ENCODE assay signal across 11 mouse cellular contexts in the genomic region with DNA sequence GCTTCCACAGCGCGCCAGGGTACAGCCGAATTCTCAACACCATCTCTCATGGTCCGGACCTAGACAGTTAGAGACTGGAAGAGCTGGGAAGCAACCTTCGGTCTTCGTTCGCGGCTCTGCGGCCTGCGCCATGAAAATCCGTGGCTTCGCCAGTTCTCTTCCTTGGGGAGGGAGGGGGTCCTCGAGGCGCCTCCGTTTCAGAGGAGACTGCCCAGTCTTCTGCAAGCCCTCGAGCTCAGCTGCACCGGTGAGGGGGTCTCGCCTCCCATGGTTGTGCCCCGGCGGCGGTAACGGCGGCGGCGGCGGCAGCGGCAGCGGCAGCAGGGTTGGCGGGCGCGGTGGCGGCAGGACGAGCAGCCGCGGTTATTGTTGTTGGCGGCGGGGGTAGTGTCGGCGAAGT. TPM values are rescaled to one million over a fixed set of nuclear protein-coding genes. Genes with fewer than 3 reads are reported as not detected.
DNase-seq lines count a peak whose midpoint lies in the region; ATAC-seq and TF ChIP-seq lines count a peak whose summit lies in the region.
"Had no signal": no experiment of that assay in that cellular context is flagged by ENCODE, and none has a peak within 500 bp of the region (broad histone marks: within the 10 kb centered on the region; RNA-seq: fewer than 3 reads in every experiment).

No protein-coding gene starts in this region.

- no peak overlapping the region for H3K9ac ChIP-seq in heart, postnatal 0 days (replicated peaks; ENCODE audit: low read depth, low read length)
- H3K9ac ChIP-seq in forebrain, embryonic 13.5 days, result peak overlapping the region; percentile 78
- no peak overlapping the region for H3K9ac ChIP-seq in limb, embryonic 15.5 days

- TF ChIP-seq CTCF in heart, postnatal 0 days (IDR thresholded peaks at IDR 0.05; ENCODE audit: low read depth), result no peak

- H3K36me3 ChIP-seq in heart, postnatal 0 days (replicated peaks; ENCODE audit: control insufficient read depth, insufficient read depth, low read length), result no peaks in the 10 kb centered on the region
- no peaks in the 10 kb centered on the region for H3K36me3 ChIP-seq in forebrain, embryonic 13.5 days (ENCODE audit: poor library complexity, severe bottlenecking)
- H3K36me3 ChIP-seq in limb, embryonic 15.5 days, result no peaks in the 10 kb centered on the region
- H3K36me3 ChIP-seq: G1E had no signal

- H3K4me3 ChIP-seq in heart, postnatal 0 days (ENCODE audit: low read depth, low read length), result 0 out of 2 replicates have a peak overlapping the region, but pooled peaks have one; percentile 16
- peak overlapping the region; percentile 57 for H3K4me3 ChIP-seq in forebrain, embryonic 13.5 days
- peak overlapping the region; percentile 20 for H3K4me3 ChIP-seq in limb, embryonic 15.5 days

- WGBS in heart, postnatal 0 days, result 6% methylated on average over 37 of the region's 39 CpGs
- 3% methylated on average over 37 of the region's 39 CpGs for WGBS in forebrain, embryonic 13.5 days
- WGBS in limb, embryonic 15.5 days, result 6% methylated on average over 36 of the region's 39 CpGs

- DNase-seq in heart, postnatal 0 days (ENCODE audit: low spot score), result no peak
- DNase-seq in heart, adult 18-20 months, result no peak
- peak; percentile 21 for DNase-seq in ZHBTc4 (ENCODE audit: low read depth, low spot score)
- no peak for DNase-seq in kidney, postnatal 10 days

- peak overlapping the region; percentile 36 for H3K4me2 ChIP-seq in heart, postnatal 0 days (ENCODE audit: low read depth, low read length)
- peak overlapping the region; percentile 72 for H3K4me2 ChIP-seq in forebrain, embryonic 13.5 days
- H3K4me2 ChIP-seq in limb, embryonic 15.5 days, result peak overlapping the region; percentile 47

- H3K27me3 ChIP-seq in heart, postnatal 0 days (ENCODE audit: control insufficient read depth, insufficient read depth, low read length), result peaks cover 26% of the 10 kb centered on the region
- peaks cover 33% of the 10 kb centered on the region for H3K27me3 ChIP-seq in forebrain, embryonic 13.5 days
- peaks cover 26% of the 10 kb centered on the region for H3K27me3 ChIP-seq in limb, embryonic 15.5 days

- no peaks in the 10 kb centered on the region for H3K9me3 ChIP-seq in heart, postnatal 0 days (replicated peaks; ENCODE audit: control insufficient read depth, low read length)
- H3K9me3 ChIP-seq in forebrain, embryonic 13.5 days (replicated peaks), result no peaks in the 10 kb centered on the region
- H3K9me3 ChIP-seq in limb, embryonic 15.5 days, result no peaks in the 10 kb centered on the region

- no peak overlapping the region for H3K27ac ChIP-seq in heart, postnatal 0 days (ENCODE audit: low read depth)
- H3K27ac ChIP-seq in forebrain, embryonic 13.5 days, result peak overlapping the region; percentile 57
- H3K27ac ChIP-seq in limb, embryonic 15.5 days, result no peak overlapping the region

- no peak for ATAC-seq in heart, postnatal 0 days (ENCODE audit: insufficient read depth, low read depth)
- ATAC-seq in forebrain, embryonic 13.5 days, result peak; percentile 59
- ATAC-seq in limb, embryonic 15.5 days (ENCODE audit: insufficient number of reproducible peaks, low FRiP score, low TSS enrichment, low read depth), result no peak
- no peak for ATAC-seq in activated CD4-positive, CD25-positive, alpha-beta regulatory T cell, adult 4 months
- no peak for ATAC-seq in granulocyte monocyte progenitor cell, adult 5-6 weeks (replicated peaks; ENCODE audit: poor library complexity, severe bottlenecking)

- TF ChIP-seq EP300 in heart, postnatal 0 days (IDR thresholded peaks at IDR 0.05; ENCODE audit: low read depth), result no peak

- peaks cover 3% of the 10 kb centered on the region; the same call in 1 of the 2 replicates for H3K4me1 ChIP-seq in heart, postnatal 0 days (ENCODE audit: control insufficient read depth, insufficient read depth)
- peaks cover 17% of the 10 kb centered on the region for H3K4me1 ChIP-seq in forebrain, embryonic 13.5 days
- peaks cover 8% of the 10 kb centered on the region for H3K4me1 ChIP-seq in limb, embryonic 15.5 days

RNA-seq across cellular contexts. Expression of a gene that starts 0.6 kb away (rescaled TPM):
- total RNA-seq in heart, postnatal 0 days (2014; rRNA removed; ENCODE audit: low replicate concordance), result not detected in 2 replicates
- not detected in 2 replicates for polyA plus RNA-seq in heart, postnatal 0 days (2015; fragmentation: Nextera tagmentation; extraction: Ambion mirVana)
- total RNA-seq in heart, adult 18-20 months (2021), result not detected
- polyA plus RNA-seq in forebrain, embryonic 13.5 days (2015; fragmentation: Nextera tagmentation; extraction: Ambion mirVana), result 3.5 and 4.4 TPM in 2 replicates
- polyA plus RNA-seq in limb, embryonic 15.5 days (2015; fragmentation: Nextera tagmentation; extraction: Ambion mirVana), result 0.04 TPM in 1 of 2 replicates, not detected in the other
- polyA plus RNA-seq in activated CD4-positive, CD25-positive, alpha-beta regulatory T cell, adult 4 months (2017; shearing (Covaris generic)), result under 1 TPM in 1 of 2 experiments, not detected in 1; 0.09 TPM
- total RNA-seq in granulocyte monocyte progenitor cell, adult 5-6 weeks (2014; fragmentation: Nextera tagmentation), result not detected in 2 replicates
- total RNA-seq in granulocyte monocyte progenitor cell, adult 5-6 weeks (2017), result not detected in 2 replicates
- total RNA-seq: common myeloid progenitor, adult 5-6 weeks; megakaryocyte, adult 5-6 weeks had no signal
- polyA plus RNA-seq: G1E had no signal

RNA-seq across cellular contexts. Expression of a gene that starts 54.7 kb away (rescaled TPM):
- 14.7 and 18.6 TPM in 2 replicates for total RNA-seq in heart, postnatal 0 days (2014; rRNA removed; ENCODE audit: low replicate concordance)
- polyA plus RNA-seq in heart, postnatal 0 days (2015; fragmentation: Nextera tagmentation; extraction: Ambion mirVana), result 33.5 and 34.7 TPM in 2 replicates
- total RNA-seq in heart, adult 18-20 months (2021), result 10 to 100 TPM in 1 of 2 experiments, 1 to 10 TPM in 1; 8.2 to 11.6 TPM
- 148 and 160 TPM in 2 replicates for polyA plus RNA-seq in forebrain, embryonic 13.5 days (2015; fragmentation: Nextera tagmentation; extraction: Ambion mirVana)
- polyA plus RNA-seq in limb, embryonic 15.5 days (2015; fragmentation: Nextera tagmentation; extraction: Ambion mirVana), result 75.7 and 83.1 TPM in 2 replicates
- polyA plus RNA-seq in activated CD4-positive, CD25-positive, alpha-beta regulatory T cell, adult 4 months (2017; shearing (Covaris generic)), result 10 to 100 TPM; 58.3 to 71.2 TPM
- total RNA-seq in granulocyte monocyte progenitor cell, adult 5-6 weeks (2014; fragmentation: Nextera tagmentation), result 53.3 and 75.4 TPM in 2 replicates
- 10.8 and 16.3 TPM in 2 replicates for total RNA-seq in granulocyte monocyte progenitor cell, adult 5-6 weeks (2017)
